Mouse (Mus musculus) forebrain, embryonic 11.5 days (tissue): ENCODE measurements at regions not wholly inside any gene's neighbourhood (a gene's known extent, or its start where the extent isn't known, plus 50 kb on each side); places are given as distances from the start of the nearest gene placed in this dataset.

Source experiments
- ATAC-seq: fragments of 200-750 bp; cut with Nextera tagmentation; replicated peaks from 2 replicates; pipeline ENCODE4 v1.8.0; 2017; ENCODE audit warnings: moderate TSS enrichment; ENCODE audit not compliant: low FRiP score
- DNase-seq: peaks from one replicate; pipeline ENCODE4 v3.0.0-alpha.2; 2017; ENCODE audit warnings: low spot score
- H3K27ac ChIP-seq: fragments of 300-500 bp; sonication (generic); 2 replicates; pipeline ENCODE4 v1.5.1; 2014; ENCODE audit warnings: low read depth, low read length
- H3K27me3 ChIP-seq: fragments of 300-500 bp; sonication (generic); 2 replicates; pipeline ENCODE4 v1.6.1; 2014; ENCODE audit warnings: mild to moderate bottlenecking, low read length, mixed read lengths; ENCODE audit not compliant: control insufficient read depth, insufficient read depth
- H3K36me3 ChIP-seq: fragments of 300-500 bp; sonication (generic); 2 replicates; pipeline ENCODE4 v1.6.1; 2014; ENCODE audit warnings: mild to moderate bottlenecking, low read length, moderate library complexity, mixed read lengths; ENCODE audit not compliant: control insufficient read depth, insufficient read depth
- H3K4me1 ChIP-seq: fragments of 300-500 bp; sonication (generic); replicated peaks from 2 replicates; pipeline ENCODE4 v1.6.1; 2014; ENCODE audit warnings: low read length, mixed read lengths; ENCODE audit not compliant: control insufficient read depth, insufficient read depth
- H3K4me2 ChIP-seq: fragments of 300-500 bp; sonication (generic); 2 replicates; pipeline ENCODE4 v1.6.1; 2014; ENCODE audit warnings: low read depth, mild to moderate bottlenecking, low read length, moderate library complexity, mixed read lengths; ENCODE audit not compliant: severe bottlenecking
- H3K4me3 ChIP-seq: fragments of 300-500 bp; sonication (generic); 2 replicates; pipeline ENCODE4 v1.5.1; 2014; ENCODE audit warnings: low read depth, low read length
- H3K9ac ChIP-seq: fragments of 300-500 bp; sonication (generic); 2 replicates; pipeline ENCODE4 v1.6.1; 2014; ENCODE audit warnings: low read length
- H3K9me3 ChIP-seq: fragments of 300-500 bp; sonication (generic); 2 replicates; pipeline ENCODE4 v1.6.1; 2016; ENCODE audit warnings: low read length, mixed read lengths; ENCODE audit not compliant: control insufficient read depth
- WGBS: fragments of 180-500 bp; shearing (Covaris S2); extraction: QIAGEN DNeasy Blood & Tissue Kit; methylation state at CpG from one replicate; pipeline ENCODE4 v1.1.7; 2014; 5-methylcytosine and 5-hydroxymethylcytosine counted together

- ATAC-seq: no peak
- Histone ChIP-seq H3K27ac (no peak overlapping the region), H3K4me2 (no peak overlapping the region), H3K4me3 (no peak overlapping the region), H3K9ac (no peak overlapping the region), H3K9me3 (no peaks in the 10 kb centered on the region), H3K27me3 (no peaks in the 10 kb centered on the region), H3K36me3 (no peaks in the 10 kb centered on the region), H3K4me1 (no peaks in the 10 kb centered on the region)
- 83% methylated on average over 5 of the region's 5 CpGs for WGBS
- no peak for DNase-seq
Observed at GRCm38 (mm10) chr11:56315221-56315987, 274.6 kb upstream of the Nmur2 start.

- Histone ChIP-seq H3K9ac (no peak overlapping the region), H3K9me3 (no peaks in the 10 kb centered on the region), H3K27ac (no peak overlapping the region), H3K4me1 (no peaks in the 10 kb centered on the region), H3K36me3 (no peaks in the 10 kb centered on the region), H3K4me2 (no peak overlapping the region), H3K27me3 (no peaks in the 10 kb centered on the region), H3K4me3 (no peak overlapping the region)
- DNase-seq: no peak
- ATAC-seq: no peak
- 92% methylated on average over 1 of the region's 1 CpGs for WGBS
Observed at GRCm38 (mm10) chr11:56309549-56309948, 268.7 kb upstream of the Nmur2 start.

- no peaks in the 10 kb centered on the region for H3K9me3 ChIP-seq
- DNase-seq: no peak
- 89% methylated on average over 5 of the region's 5 CpGs for whole genome bisulfite sequencing
Observed at GRCm38 (mm10) chr11:56308383-56309105, 267.7 kb upstream of the Nmur2 start.

GRCm38 (mm10) chr11:56307051-56307450 is 266.2 kb upstream of the Nmur2 start:
- Histone ChIP-seq H3K9ac (no peak overlapping the region), H3K4me1 (no peaks in the 10 kb centered on the region), H3K4me3 (no peak overlapping the region), H3K27ac (no peak overlapping the region), H3K36me3 (no peaks in the 10 kb centered on the region), H3K27me3 (no peaks in the 10 kb centered on the region), H3K9me3 (no peaks in the 10 kb centered on the region), H3K4me2 (no peak overlapping the region)
- 37% methylated on average over 3 of the region's 3 CpGs for WGBS
- ATAC-seq (no peak), DNase-seq (no peak)

More at GRCm38 (mm10) chr11:56308383-56309105, 267.7 kb upstream of the Nmur2 start:
- Histone ChIP-seq H3K9ac (no peak overlapping the region), H3K4me3 (no peak overlapping the region), H3K27me3 (no peaks in the 10 kb centered on the region), H3K4me2 (no peak overlapping the region), H3K4me1 (no peaks in the 10 kb centered on the region), H3K36me3 (no peaks in the 10 kb centered on the region), H3K27ac (no peak overlapping the region)
- no peak for ATAC-seq

- H3K4me2 ChIP-seq: no peak overlapping the region
- DNase-seq (no peak), ATAC-seq (no peak)
- H3K27me3 ChIP-seq: no peaks in the 10 kb centered on the region
- no peak overlapping the region for H3K27ac ChIP-seq
- no peaks in the 10 kb centered on the region for H3K9me3 ChIP-seq
- no peak overlapping the region for H3K4me3 ChIP-seq
- 85% methylated on average over 13 of the region's 13 CpGs for WGBS
- H3K4me1 ChIP-seq: no peaks in the 10 kb centered on the region
- no peaks in the 10 kb centered on the region for H3K36me3 ChIP-seq
- no peak overlapping the region for H3K9ac ChIP-seq
Observed at GRCm38 (mm10) chr11:56290651-56291578, 250.1 kb upstream of the Nmur2 start.

GRCm38 (mm10) chr11:56285575-56286260 is 244.9 kb upstream of the Nmur2 start:
- Histone ChIP-seq H3K4me1 (no peaks in the 10 kb centered on the region), H3K9me3 (no peaks in the 10 kb centered on the region), H3K4me3 (no peak overlapping the region), H3K36me3 (no peaks in the 10 kb centered on the region), H3K27ac (no peak overlapping the region), H3K9ac (no peak overlapping the region), H3K27me3 (no peaks in the 10 kb centered on the region), H3K4me2 (no peak overlapping the region)
- WGBS: 82% methylated on average over 2 of the region's 2 CpGs
- DNase-seq (no peak), ATAC-seq (no peak)

GRCm38 (mm10) chr11:56281201-56281600 is 240.4 kb upstream of the Nmur2 start:
- no peak for DNase-seq
- Histone ChIP-seq H3K27ac (no peak overlapping the region), H3K4me1 (no peaks in the 10 kb centered on the region), H3K27me3 (no peaks in the 10 kb centered on the region), H3K4me2 (no peak overlapping the region), H3K4me3 (no peak overlapping the region), H3K9ac (no peak overlapping the region), H3K9me3 (no peaks in the 10 kb centered on the region), H3K36me3 (no peaks in the 10 kb centered on the region)
- WGBS: 94% methylated on average over 4 of the region's 4 CpGs
- ATAC-seq: no peak

GRCm38 (mm10) chr11:56280216-56280615 is 239.4 kb upstream of the Nmur2 start:
- no peaks in the 10 kb centered on the region for H3K36me3 ChIP-seq
- no peaks in the 10 kb centered on the region for H3K4me1 ChIP-seq
- no peak overlapping the region for H3K4me2 ChIP-seq
- no peak overlapping the region for H3K4me3 ChIP-seq
- H3K27ac ChIP-seq: no peak overlapping the region
- H3K9ac ChIP-seq: no peak overlapping the region
- WGBS: 71% methylated on average over 2 of the region's 2 CpGs
- H3K27me3 ChIP-seq: no peaks in the 10 kb centered on the region
- ATAC-seq (no peak), DNase-seq (no peak)
- no peaks in the 10 kb centered on the region for H3K9me3 ChIP-seq
